Mouse (Mus musculus) CH12.LX (cell line): ENCODE data around the gene Rab11fip5. TPM values are rescaled to one million over a fixed set of nuclear protein-coding genes. Genes with fewer than 3 reads are reported as not detected.

Source experiments
- DNase-seq: peaks from one replicate; pipeline ENCODE4 v3.0.0-alpha.2; 2013; ENCODE audit errors: extremely low read depth
- H3K27ac ChIP-seq: 2 replicates; pipeline ENCODE4 v1.5.1; 2012; ENCODE audit warnings: low read depth, mild to moderate bottlenecking, control low read depth, moderate library complexity; ENCODE audit not compliant: insufficient read depth
- H3K27me3 ChIP-seq: replicated peaks from 2 replicates; pipeline ENCODE3; 2012; ENCODE audit warnings: inconsistent platforms
- H3K36me3 ChIP-seq, 2 experiments: replicated peaks in 1 of 2; 2 replicates each; pipeline versions ENCODE3 to v1.6.1; 2012; ENCODE audit warnings: inconsistent platforms in 1 of 2, low read length in 1 of 2, mild to moderate bottlenecking in 1 of 2, mixed read lengths in 1 of 2, moderate library complexity in 1 of 2; ENCODE audit not compliant: control insufficient read depth in 1 of 2, insufficient read depth in 1 of 2
- H3K4me1 ChIP-seq, 2 experiments: 2 replicates each; pipeline ENCODE4 v1.6.1; 2012; ENCODE audit warnings: inconsistent platforms in 1 of 2, moderate library complexity in 1 of 2; ENCODE audit not compliant: insufficient read depth in 2 of 2, control insufficient read depth in 1 of 2
- H3K4me2 ChIP-seq: 2 replicates; pipeline ENCODE4 v1.6.1; 2012; ENCODE audit warnings: low read depth, mild to moderate bottlenecking, control low read depth; ENCODE audit not compliant: poor library complexity, insufficient read depth, severe bottlenecking
- H3K4me3 ChIP-seq, 3 experiments: fragments of 150-350 bp in 1 of 3; sonication (generic) in 1 of 3; replicated peaks in 1 of 3; 2 replicates each; pipeline versions ENCODE3 to v1.5.1; 2011 to 2012; ENCODE audit warnings: low read depth in 2 of 3, low read length in 2 of 3, mild to moderate bottlenecking in 2 of 3, moderate library complexity in 2 of 3, control low read depth in 1 of 3, improper control_type of control experiment in 1 of 3, inconsistent platforms in 1 of 3, mixed read lengths in 1 of 3; ENCODE audit not compliant: poor library complexity in 1 of 3
- H3K79me2 ChIP-seq: replicated peaks from 2 replicates; pipeline ENCODE4 v1.6.1; 2012; ENCODE audit warnings: mild to moderate bottlenecking, moderate library complexity; ENCODE audit not compliant: control insufficient read depth, poor library complexity, insufficient read depth, severe bottlenecking; ENCODE audit errors: extremely low read depth
- H3K9ac ChIP-seq: 2 replicates; pipeline ENCODE4 v1.6.1; 2012; ENCODE audit warnings: low read depth, mild to moderate bottlenecking, control low read depth, moderate library complexity; ENCODE audit not compliant: insufficient read depth
- H3K9me3 ChIP-seq: replicated peaks from 2 replicates; pipeline ENCODE3; 2012; ENCODE audit warnings: low read length, inconsistent platforms, mixed read lengths
- BHLHE40 ChIP-seq: IDR thresholded peaks from 2 replicates; pipeline ENCODE4 v1.6.1; 2011; ENCODE audit warnings: mild to moderate bottlenecking, low read depth, low read length, improper control_type of control experiment
- CHD1 ChIP-seq: IDR thresholded peaks from 2 replicates; pipeline ENCODE4 v1.6.1; 2012; ENCODE audit warnings: low read depth, low read length, improper control_type of control experiment, inconsistent platforms
- CTCF ChIP-seq, 2 experiments: IDR thresholded peaks in 1 of 2; conservative IDR thresholded peaks in 1 of 2; 2 replicates each; pipeline ENCODE4 v1.5.1; 2011 to 2012; ENCODE audit warnings: low read depth in 2 of 2, low read length in 2 of 2, improper control_type of control experiment in 1 of 2, inconsistent platforms in 1 of 2, mild to moderate bottlenecking in 1 of 2, moderate library complexity in 1 of 2
- E2F4 ChIP-seq: IDR thresholded peaks from 2 replicates; pipeline ENCODE4 v1.6.1; 2011; ENCODE audit warnings: low read depth, low read length, improper control_type of control experiment; ENCODE audit not compliant: insufficient replicate concordance
- ELF1 ChIP-seq: IDR thresholded peaks from 2 replicates; pipeline ENCODE4 v1.6.1; 2014; ENCODE audit warnings: low read depth, mild to moderate bottlenecking, inconsistent platforms, low read length, improper control_type of control experiment
- ETS1 ChIP-seq: conservative IDR thresholded peaks from 2 replicates; pipeline ENCODE4 v1.6.1; 2012; ENCODE audit warnings: low read depth, mild to moderate bottlenecking, inconsistent platforms, low read length, improper control_type of control experiment, moderate library complexity
- HCFC1 ChIP-seq: IDR thresholded peaks from 2 replicates; pipeline ENCODE4 v1.6.1; 2012; ENCODE audit warnings: low read depth, mild to moderate bottlenecking, inconsistent platforms, low read length, improper control_type of control experiment
- JUND ChIP-seq: conservative IDR thresholded peaks from 2 replicates; pipeline ENCODE4 v1.6.1; 2011; ENCODE audit warnings: low read depth, low read length, improper control_type of control experiment
- KAT2A ChIP-seq: IDR thresholded peaks from 2 replicates; pipeline ENCODE4 v1.6.1; 2012; ENCODE audit warnings: low read length, improper control_type of control experiment, inconsistent platforms; ENCODE audit not compliant: insufficient replicate concordance
- MAZ ChIP-seq: IDR thresholded peaks from 2 replicates; pipeline ENCODE4 v1.6.1; 2012; ENCODE audit warnings: low read depth, mild to moderate bottlenecking, inconsistent platforms, low read length, improper control_type of control experiment, moderate library complexity
- MEF2A ChIP-seq: IDR thresholded peaks from 2 replicates; pipeline ENCODE4 v1.6.1; 2014; ENCODE audit warnings: low read depth, mild to moderate bottlenecking, inconsistent platforms, low read length, improper control_type of control experiment, borderline replicate concordance
- MXI1 ChIP-seq: IDR thresholded peaks from 2 replicates; pipeline ENCODE4 v1.6.1; 2011; ENCODE audit warnings: mild to moderate bottlenecking, low read depth, low read length, improper control_type of control experiment
- MYC ChIP-seq: IDR thresholded peaks from 2 replicates; pipeline ENCODE4 v1.6.1; 2011; ENCODE audit warnings: low read depth, mild to moderate bottlenecking, improper control_type of control experiment, low read length
- NRF1 ChIP-seq: IDR thresholded peaks from 2 replicates; pipeline ENCODE4 v1.6.1; 2014; ENCODE audit warnings: low read depth, mild to moderate bottlenecking, inconsistent platforms, low read length, improper control_type of control experiment, moderate library complexity
- POLR2AphosphoS2 ChIP-seq: IDR thresholded peaks from 2 replicates; pipeline ENCODE4 v1.6.1; 2011; ENCODE audit warnings: low read depth, low read length, improper control_type of control experiment
- RAD21 ChIP-seq: IDR thresholded peaks from 2 replicates; pipeline ENCODE4 v1.6.1; 2011; ENCODE audit warnings: low read depth, mild to moderate bottlenecking, low read length, improper control_type of control experiment, moderate library complexity
- RCOR1 ChIP-seq: conservative IDR thresholded peaks from 2 replicates; pipeline ENCODE4 v1.6.1; 2012; ENCODE audit warnings: low read depth, mild to moderate bottlenecking, inconsistent platforms, low read length, improper control_type of control experiment
- SIN3A ChIP-seq: IDR thresholded peaks from 2 replicates; pipeline ENCODE4 v1.6.1; 2012; ENCODE audit warnings: low read length, improper control_type of control experiment, inconsistent platforms
- UBTF ChIP-seq: IDR thresholded peaks from 2 replicates; pipeline ENCODE4 v1.6.1; 2012; ENCODE audit warnings: low read depth, mild to moderate bottlenecking, inconsistent platforms, low read length, improper control_type of control experiment, moderate library complexity
- ZKSCAN1 ChIP-seq: IDR thresholded peaks from 2 replicates; pipeline ENCODE4 v1.6.1; 2012; ENCODE audit warnings: low read depth, inconsistent platforms, low read length, improper control_type of control experiment, borderline replicate concordance
- ZNF384 ChIP-seq: IDR thresholded peaks from 2 replicates; pipeline ENCODE4 v1.6.1; 2012; ENCODE audit warnings: low read depth, low read length, improper control_type of control experiment, inconsistent platforms
- dilution Hi-C: fragments of 300-500 bp; cut with MboI; formaldehyde crosslinking; loops from 2 replicates; pipeline ENCODE4 v1.14.3; 2020; ENCODE audit warnings: low sequenced_read_pairs; ENCODE audit not compliant: extremely low pct_unique_long_range_greater_than_20kb, extremely low pct_ligation_motif_present
- in situ Hi-C: fragments of 300-500 bp; cut with MboI; formaldehyde crosslinking; loops from 3 replicates; pipeline ENCODE4 v1.14.3; 2019; ENCODE audit warnings: low sequenced_read_pairs, low pct_ligation_motif_present, low pct_unique_long_range_greater_than_20kb, mixed read lengths
- polyA plus RNA-seq: library from polyadenylated mRNA; unstranded; fragments of >175 nt; gene quantifications from 2 replicates; pipeline ENCODE4 v1.2.1, GENCODE M21; 2012; ENCODE audit warnings: low read depth; ENCODE audit not compliant: insufficient read length
- total RNA-seq, 2 experiments: library from RNA; depleted of rRNA; stranded (reverse); fragments of 300-350 nt in 1 of 2; fragments of >200 nt in 1 of 2; gene quantifications; 2 replicates each; pipeline ENCODE4 v1.2.3; 2012 to 2014

The Rab11fip5 gene
- total and polyA plus RNA-seq, 3 experiments: 0.13 to 0.30 (median 0.17) TPM

GRCm38 (mm10) chr6:85368722-85369121 lies 5.7 kb downstream of the Rab11fip5 start:
- TF ChIP-seq ETS1 (no peak), RAD21 (no peak), MYC (no peak), SIN3A (no peak), ELF1 (no peak), POLR2AphosphoS2 (no peak), MEF2A (no peak), KAT2A (no peak), ZNF384 (no peak), CHD1 (no peak)
- Histone ChIP-seq H3K4me2 (no peak overlapping the region), H3K4me3 (no peak overlapping the region), H3K9ac (no peak overlapping the region), H3K36me3 (no peaks in the 10 kb centered on the region), H3K27me3 (peaks cover 93% of the 10 kb centered on the region), H3K9me3 (peaks cover under 1% of the 10 kb centered on the region), H3K27ac (no peak overlapping the region), H3K79me2 (no peaks in the 10 kb centered on the region), H3K4me1 (no peaks in the 10 kb centered on the region)
- in situ Hi-C loops (no loop called here), dilution Hi-C loops (no loop called here)
- no peak for DNase-seq

GRCm38 (mm10) chr6:85368166-85368565 lies 6.3 kb downstream of the Rab11fip5 start:
- Histone ChIP-seq H3K36me3 (no peaks in the 10 kb centered on the region), H3K27me3 (peaks cover 90% of the 10 kb centered on the region)
- in situ Hi-C loops: no loop called here

GRCm38 (mm10) chr6:85366387-85366786 lies 8.0 kb downstream of the Rab11fip5 start:
- dilution Hi-C loops: no loop called here
- no peaks in the 10 kb centered on the region for H3K36me3 ChIP-seq
- no peak overlapping the region for H3K4me2 ChIP-seq
- H3K79me2 ChIP-seq: no peaks in the 10 kb centered on the region
- no peak for DNase-seq
- TF ChIP-seq E2F4 (no peak), ZKSCAN1 (no peak), MXI1 (no peak), UBTF (no peak), JUND (no peak), MYC (no peak), HCFC1 (no peak), MAZ (no peak)
- TF ChIP-seq, all 38 proteins: peak for 0
- H3K4me1 ChIP-seq: no peaks in the 10 kb centered on the region
- H3K9me3 ChIP-seq: peaks cover 2% of the 10 kb centered on the region
- H3K9ac ChIP-seq: no peak overlapping the region
- no peak overlapping the region for H3K27ac ChIP-seq
- in situ Hi-C loops: no loop called here
- H3K27me3 ChIP-seq: peaks cover 76% of the 10 kb centered on the region
- no peak overlapping the region for H3K4me3 ChIP-seq

More at GRCm38 (mm10) chr6:85368166-85368565, 6.3 kb downstream of the Rab11fip5 start:
- no peaks in the 10 kb centered on the region for H3K79me2 ChIP-seq
- no peak overlapping the region for H3K4me2 ChIP-seq
- DNase-seq: no peak
- dilution Hi-C loops: no loop called here
- no peak overlapping the region for H3K4me3 ChIP-seq
- peaks cover 2% of the 10 kb centered on the region for H3K9me3 ChIP-seq
- no peak overlapping the region for H3K9ac ChIP-seq
- H3K4me1 ChIP-seq: no peaks in the 10 kb centered on the region
- TF ChIP-seq NRF1: no peak
- no peak for TF ChIP-seq UBTF
- no peak for TF ChIP-seq ETS1
- TF ChIP-seq BHLHE40: no peak
- no peak for TF ChIP-seq E2F4
- TF ChIP-seq CTCF (conservative IDR thresholded peaks at IDR 0.05 in 1 of 2, IDR thresholded peaks at IDR 0.05 in 1 of 2; ENCODE audit: low read depth in 2 of 2, low read length in 2 of 2): no peak
- no peak for TF ChIP-seq RCOR1
- TF ChIP-seq SIN3A: no peak
- TF ChIP-seq ELF1: no peak
- H3K27ac ChIP-seq: no peak overlapping the region
